ENCODE assay signal across 8 mouse cellular contexts in the genomic region with DNA sequence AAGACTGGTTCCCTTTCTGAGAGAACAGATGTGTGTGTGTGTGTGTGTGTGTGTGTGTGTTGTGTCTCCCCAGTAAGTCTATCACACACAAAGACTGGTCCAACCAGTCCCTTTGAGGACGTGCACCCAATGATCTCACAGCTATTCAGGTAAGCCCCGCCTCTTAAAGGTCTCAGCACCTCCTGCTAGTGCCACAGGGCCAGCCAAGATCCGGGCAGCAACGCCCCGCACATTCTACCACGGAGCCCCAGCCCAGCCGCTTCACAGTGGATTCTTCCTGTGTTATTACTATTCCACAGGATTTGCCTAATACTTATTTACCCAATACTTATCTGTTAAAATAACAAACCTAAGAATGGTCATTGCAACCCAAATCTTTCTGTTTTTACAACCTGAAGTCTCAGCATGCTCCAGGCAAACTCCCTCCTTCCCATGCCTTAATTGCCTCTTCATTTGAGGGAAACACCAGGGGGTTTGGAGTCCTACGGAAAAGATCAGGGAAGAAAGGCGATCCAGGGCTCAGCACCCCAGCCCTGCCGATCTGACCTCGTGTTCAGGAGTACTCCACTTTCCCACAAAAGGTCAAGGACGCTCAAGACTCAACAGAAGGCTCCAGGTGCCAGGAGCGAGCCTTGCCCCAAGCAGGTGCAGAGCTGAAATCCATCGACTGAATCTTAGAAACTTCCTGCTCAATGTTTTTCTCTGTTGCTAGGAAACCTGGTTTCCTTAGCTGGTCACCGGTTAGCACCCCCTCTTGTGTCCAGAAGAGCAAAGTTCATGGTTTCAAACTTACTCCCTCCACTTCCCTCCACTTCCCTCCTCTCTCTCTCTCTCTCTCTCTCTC. TPM values are rescaled to one million over a fixed set of nuclear protein-coding genes. Genes with fewer than 3 reads are reported as not detected.
DNase-seq lines count a peak whose midpoint lies in the region; ATAC-seq and TF ChIP-seq lines count a peak whose summit lies in the region.

No protein-coding gene starts in this region.

- no peak for TF ChIP-seq POLR2A in spleen, adult 2 months (IDR thresholded peaks at IDR 0.05; ENCODE audit: low read depth, low read length)

- H3K9me3 ChIP-seq in erythroblast, embryonic 14.5 days (ENCODE audit: control insufficient read depth, low read length): no peaks in the 10 kb centered on the region
- H3K9me3 ChIP-seq in heart, embryonic 16.5 days (replicated peaks; ENCODE audit: control insufficient read depth, low read length): no peaks in the 10 kb centered on the region

- H3K36me3 ChIP-seq in spleen, adult 2 months (ENCODE audit: control insufficient read depth, insufficient read depth, low read length): no peaks in the 10 kb centered on the region
- no peaks in the 10 kb centered on the region for H3K36me3 ChIP-seq in erythroblast, embryonic 14.5 days (ENCODE audit: control insufficient read depth)
- H3K36me3 ChIP-seq in heart, embryonic 16.5 days (ENCODE audit: control insufficient read depth, insufficient read depth): no peaks in the 10 kb centered on the region
- no peaks in the 10 kb centered on the region for H3K36me3 ChIP-seq in macrophage (ENCODE audit: inconsistent target)

- peak overlapping the region; percentile 10 for H3K9ac ChIP-seq in heart, embryonic 16.5 days (ENCODE audit: low read length)

- peak; percentile 31 to 74 for DNase-seq in spleen, adult 2 months (ENCODE audit: low read depth in 1 of 2, low spot score in 2 of 2)
- no peak for DNase-seq in spleen, adult 12 weeks (ENCODE audit: low spot score)
- DNase-seq in kidney, postnatal 10 days: peak; percentile 69
- peak; percentile 37 to 65 for DNase-seq in spleen, postnatal 4 days (ENCODE audit: low spot score in 2 of 2)
- no peak for DNase-seq in cerebellum, adult 9-10 months

- H3K4me3 ChIP-seq in spleen, adult 2 months (ENCODE audit: extremely low read depth, insufficient read depth, insufficient read length): peak overlapping the region; percentile 10; the same call in 1 of the 2 replicates
- peak overlapping the region; percentile 36 for H3K4me3 ChIP-seq in erythroblast, embryonic 14.5 days (replicated peaks)
- H3K4me3 ChIP-seq in heart, embryonic 16.5 days (ENCODE audit: low read length): peak overlapping the region; percentile 37
- H3K4me3 ChIP-seq in macrophage (ENCODE audit: inconsistent target): peak overlapping the region; percentile 26; the same call in 1 of the 2 replicates

- peak; percentile 80 for ATAC-seq in heart, embryonic 16.5 days (replicated peaks; ENCODE audit: extremely low read depth, insufficient read depth, low FRiP score)

- H3K27ac ChIP-seq in spleen, adult 2 months (ENCODE audit: insufficient read depth, low read length): no peak overlapping the region
- H3K27ac ChIP-seq in heart, embryonic 16.5 days (ENCODE audit: low read length): peak overlapping the region; percentile 47
- H3K27ac ChIP-seq in macrophage: no peak overlapping the region

- no peaks in the 10 kb centered on the region for H3K27me3 ChIP-seq in spleen, adult 2 months (ENCODE audit: control insufficient read depth, insufficient read depth, low read length)
- H3K27me3 ChIP-seq in erythroblast, embryonic 14.5 days (ENCODE audit: control insufficient read depth): no peaks in the 10 kb centered on the region
- H3K27me3 ChIP-seq in heart, embryonic 16.5 days (ENCODE audit: control insufficient read depth, insufficient read depth, low read length): no peaks in the 10 kb centered on the region

- 4% methylated on average over 15 of the region's 15 CpGs for WGBS in spleen, adult 2 months
- WGBS in heart, embryonic 16.5 days: 2% methylated on average over 15 of the region's 15 CpGs
- 9% methylated on average over 15 of the region's 15 CpGs for WGBS in macrophage (ENCODE audit: missing documents)

- no peaks in the 10 kb centered on the region for H3K79me2 ChIP-seq in macrophage (ENCODE audit: inconsistent target)

- peak overlapping the region; percentile 61 for H3K4me2 ChIP-seq in heart, embryonic 16.5 days (ENCODE audit: low read depth, low read length)

- peaks cover 3% of the 10 kb centered on the region; the same call in 1 of the 2 replicates for H3K4me1 ChIP-seq in spleen, adult 2 months (ENCODE audit: control insufficient read depth, insufficient read depth, insufficient read length)
- H3K4me1 ChIP-seq in erythroblast, embryonic 14.5 days (ENCODE audit: control insufficient read depth): peaks cover 15% of the 10 kb centered on the region
- H3K4me1 ChIP-seq in heart, embryonic 16.5 days (ENCODE audit: control insufficient read depth, insufficient read depth, low read length): peaks cover 13% of the 10 kb centered on the region

- no peak for TF ChIP-seq CTCF in spleen, adult 2 months (IDR thresholded peaks at IDR 0.05; ENCODE audit: extremely low read depth, insufficient read depth, insufficient read length, insufficient replicate concordance)

RNA-seq across cellular contexts. Expression of a gene that starts 41.5 kb away (rescaled TPM):
- polyA plus RNA-seq in spleen, adult 2 months (2012; rRNA removed): 92.7 and 95.3 TPM in 2 replicates
- polyA plus RNA-seq in erythroblast, embryonic 14.5 days (2012): 1.6 and 2.6 TPM in 2 replicates
- polyA plus RNA-seq in heart, embryonic 16.5 days (2015; fragmentation: Nextera tagmentation; extraction: Ambion mirVana): 103 and 104 TPM in 2 replicates
- 100 to 1,000 TPM in 22 of 26 experiments, 10 to 100 TPM in 4; 64.2 to 304 (median 221) TPM for total RNA-seq in macrophage (2018; cell fraction: chromatin; rRNA removed)
- total RNA-seq in macrophage (2018; cell fraction: cytosol; rRNA removed): 10 to 100 TPM; 22.5 to 72.5 (median 54.0) TPM
- total RNA-seq in macrophage (2018; cell fraction: nucleus; rRNA removed): 100 to 1,000 TPM in 20 of 26 experiments, 10 to 100 TPM in 6; 49.6 to 205 (median 146) TPM
- polyA plus RNA-seq in macrophage (2018): 36.8 to 74.8 TPM (median 44.7 TPM) in 3 replicates

RNA-seq across cellular contexts. Expression of a gene that starts 44.3 kb away (rescaled TPM):
- polyA plus RNA-seq in spleen, adult 2 months (2012; rRNA removed): 10.2 and 10.4 TPM in 2 replicates
- 3.7 and 5.2 TPM in 2 replicates for polyA plus RNA-seq in erythroblast, embryonic 14.5 days (2012)
- polyA plus RNA-seq in heart, embryonic 16.5 days (2015; fragmentation: Nextera tagmentation; extraction: Ambion mirVana): 1.1 and 1.3 TPM in 2 replicates
- total RNA-seq in macrophage (2018; cell fraction: chromatin; rRNA removed): 1 to 10 TPM in 9 of 26 experiments, under 1 TPM in 5, not detected in 12; 0.75 to 7.2 (median 2.1) TPM
- total RNA-seq in macrophage (2018; cell fraction: cytosol; rRNA removed): 1 to 10 TPM in 14 of 26 experiments, under 1 TPM in 12; 0.28 to 4.5 (median 1.2) TPM
- 1 to 10 TPM in 12 of 26 experiments, under 1 TPM in 5, not detected in 9; 0.63 to 4.9 (median 1.6) TPM for total RNA-seq in macrophage (2018; cell fraction: nucleus; rRNA removed)
- polyA plus RNA-seq in macrophage (2018): 0.49 to 1.5 TPM (median 0.86 TPM) in 3 replicates

RNA-seq across cellular contexts. Expression of a gene that starts 56.4 kb away (rescaled TPM):
- 3.4 and 4.8 TPM in 2 replicates for polyA plus RNA-seq in spleen, adult 2 months (2012; rRNA removed)
- polyA plus RNA-seq in erythroblast, embryonic 14.5 days (2012): 0.03 TPM in 2 replicates
- 42.0 and 49.8 TPM in 2 replicates for polyA plus RNA-seq in heart, embryonic 16.5 days (2015; fragmentation: Nextera tagmentation; extraction: Ambion mirVana)
- total RNA-seq in macrophage (2018; cell fraction: chromatin; rRNA removed): 1 to 10 TPM in 2 of 26 experiments, under 1 TPM in 16, not detected in 8; 0.13 to 1.4 (median 0.51) TPM
- under 1 TPM; 0.15 to 0.63 (median 0.38) TPM for total RNA-seq in macrophage (2018; cell fraction: cytosol; rRNA removed)
- under 1 TPM in 25 of 26 experiments, not detected in 1; 0.12 to 0.74 (median 0.31) TPM for total RNA-seq in macrophage (2018; cell fraction: nucleus; rRNA removed)
- 0.33 to 0.35 TPM (median 0.34 TPM) in 3 replicates for polyA plus RNA-seq in macrophage (2018)

Comparison
In these comparisons a context has a peak if more than half of its experiments do, and no peak if none do; other contexts are left out.
1. DNase-seq: peak in spleen, adult 2 months (2 of 2), kidney, postnatal 10 days (single experiment) and spleen, postnatal 4 days (2 of 2); none in spleen, adult 12 weeks (single experiment) and cerebellum, adult 9-10 months (single experiment).
2. RNA of a gene that starts 41.5 kb away (polyA plus RNA-seq): 103 to 104 TPM in heart, embryonic 16.5 days, 92.7 to 95.3 TPM in spleen, adult 2 months and 36.8 to 74.8 TPM in macrophage; 1.6 to 2.6 TPM in erythroblast, embryonic 14.5 days; every median in the first group is over 10 times any median in the second.
3. Peak in every context shown above with its lines, with median percentiles within 50 percentile points of each other: H3K4me3 ChIP-seq.